Mouse (Mus musculus) hindbrain, postnatal 0 days (tissue): ENCODE measurements around the gene Xrcc4. TPM values are rescaled to one million over a fixed set of nuclear protein-coding genes. Genes with fewer than 3 reads are reported as not detected.

ENCODE experiments used
- ATAC-seq: fragments of 200-750 bp; cut with Nextera tagmentation; 2 replicates; pipeline ENCODE4 v1.8.0; 2017; ENCODE audit warnings: mild to moderate bottlenecking, moderate TSS enrichment, moderate library complexity
- DNase-seq: peaks from one replicate; pipeline ENCODE4 v3.0.0-alpha.2; 2015; ENCODE audit warnings: low spot score
- H3K27ac ChIP-seq: fragments of 300-500 bp; sonication (generic); 2 replicates; pipeline ENCODE4 v1.5.1; 2014; ENCODE audit warnings: mild to moderate bottlenecking
- H3K27me3 ChIP-seq: fragments of 300-500 bp; sonication (generic); 2 replicates; pipeline ENCODE4 v1.6.1; 2014; ENCODE audit warnings: low read length, mixed read lengths; ENCODE audit not compliant: insufficient read depth
- H3K36me3 ChIP-seq: fragments of 300-500 bp; sonication (generic); 2 replicates; pipeline ENCODE4 v1.6.1; 2014; ENCODE audit warnings: low read length, mixed read lengths; ENCODE audit not compliant: insufficient read depth
- H3K4me1 ChIP-seq: fragments of 300-500 bp; sonication (generic); 2 replicates; pipeline ENCODE4 v1.6.1; 2014; ENCODE audit warnings: antibody characterized with exemption, low read length, mixed read lengths; ENCODE audit not compliant: insufficient read depth
- H3K4me2 ChIP-seq: fragments of 300-500 bp; sonication (generic); 2 replicates; pipeline ENCODE4 v1.6.1; 2014; ENCODE audit warnings: low read depth, mild to moderate bottlenecking, low read length, moderate library complexity, mixed read lengths
- H3K4me3 ChIP-seq: fragments of 300-500 bp; sonication (generic); 2 replicates; pipeline ENCODE4 v1.5.1; 2014; ENCODE audit warnings: low read length
- H3K9ac ChIP-seq: fragments of 300-500 bp; sonication (generic); replicated peaks from 2 replicates; pipeline ENCODE4 v1.6.1; 2014; ENCODE audit warnings: mild to moderate bottlenecking, low read length, moderate library complexity, mixed read lengths
- H3K9me3 ChIP-seq: fragments of 300-500 bp; sonication (generic); 2 replicates; pipeline ENCODE4 v1.6.1; 2016; ENCODE audit warnings: low read length, mixed read lengths
- CTCF ChIP-seq: IDR thresholded peaks from 2 replicates; pipeline ENCODE4 v1.5.1; 2016; ENCODE audit warnings: antibody characterized with exemption, control low read depth, low read depth
- WGBS: fragments of 180-500 bp; shearing (Covaris S2); extraction: QIAGEN DNeasy Blood & Tissue Kit; methylation state at CpG from one replicate; pipeline ENCODE4 v1.1.7; 2014; 5-methylcytosine and 5-hydroxymethylcytosine counted together
- polyA plus RNA-seq: library from polyadenylated mRNA; unstranded; fragments of >200 nt; fragmentation: Nextera tagmentation; extraction: Ambion mirVana; gene quantifications from 2 replicates; pipeline ENCODE4 v1.2.1, GENCODE M21; 2015
- total RNA-seq: library from RNA; depleted of rRNA; stranded (reverse); fragments of >200 nt; gene quantifications from 2 replicates; pipeline ENCODE4 v1.2.3, GENCODE M21; 2014

Xrcc4 gene
- total and polyA plus RNA-seq, 2 experiments from 2014 or later, result 6.4 to 17.4 TPM

DNA sequence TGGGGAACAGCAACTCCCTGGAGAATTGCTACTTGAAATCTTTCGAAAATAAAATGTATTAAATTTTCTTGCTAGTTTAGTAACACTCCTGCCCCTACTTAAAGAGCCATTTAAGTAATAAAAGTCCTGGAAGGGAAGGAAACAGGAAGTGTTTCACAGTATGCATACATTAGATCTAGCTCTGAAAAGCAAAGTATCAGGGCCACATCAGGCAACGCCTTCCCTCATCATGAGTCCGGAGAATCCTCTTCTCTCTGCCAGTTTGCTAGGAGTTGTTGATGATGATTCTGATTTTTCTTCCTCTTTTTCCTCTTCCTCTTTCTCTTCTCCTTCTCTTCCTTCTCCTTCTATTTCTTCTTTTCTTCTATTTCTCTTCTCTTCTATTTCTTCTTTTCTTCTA, 250.8 kb downstream of the Xrcc4 start:
- 88% methylated on average over 3 of the region's 3 CpGs for WGBS
- no peaks in the 10 kb centered on the region for H3K9me3 ChIP-seq
- H3K27me3 ChIP-seq, result no peaks in the 10 kb centered on the region
- no peak overlapping the region for H3K27ac ChIP-seq
- no peaks in the 10 kb centered on the region for H3K4me1 ChIP-seq
- no peak for TF ChIP-seq CTCF
- no peak overlapping the region for H3K4me3 ChIP-seq
- no peak for DNase-seq
- H3K9ac ChIP-seq, result no peak overlapping the region
- H3K4me2 ChIP-seq, result no peak overlapping the region
- ATAC-seq, result no peak
- H3K36me3 ChIP-seq, result no peaks in the 10 kb centered on the region

GRCm38 (mm10) chr13:89834485-89834884, 254.9 kb downstream of the Xrcc4 start:
- no peak for TF ChIP-seq CTCF
- no peaks in the 10 kb centered on the region for H3K4me1 ChIP-seq
- H3K9ac ChIP-seq, result no peak overlapping the region
- H3K36me3 ChIP-seq, result no peaks in the 10 kb centered on the region
- H3K4me3 ChIP-seq, result no peak overlapping the region
- H3K4me2 ChIP-seq, result no peak overlapping the region
- no peaks in the 10 kb centered on the region for H3K27me3 ChIP-seq
- no peaks in the 10 kb centered on the region for H3K9me3 ChIP-seq
- WGBS, result 85% methylated on average over 3 of the region's 3 CpGs
- DNase-seq, result no peak
- ATAC-seq, result no peak
- H3K27ac ChIP-seq, result no peak overlapping the region

- Histone ChIP-seq H3K4me3 (no peak overlapping the region), H3K27ac (no peak overlapping the region), H3K9me3 (no peaks in the 10 kb centered on the region), H3K4me2 (no peak overlapping the region), H3K9ac (no peak overlapping the region), H3K36me3 (no peaks in the 10 kb centered on the region), H3K27me3 (no peaks in the 10 kb centered on the region), H3K4me1 (no peaks in the 10 kb centered on the region)
- ATAC-seq, result no peak
- no peak for TF ChIP-seq CTCF
- 77% methylated on average over 2 of the region's 2 CpGs for WGBS
- DNase-seq, result no peak
These were observed 256.2 kb downstream of the Xrcc4 start for GRCm38 (mm10) chr13:89833053-89833670.

DNA sequence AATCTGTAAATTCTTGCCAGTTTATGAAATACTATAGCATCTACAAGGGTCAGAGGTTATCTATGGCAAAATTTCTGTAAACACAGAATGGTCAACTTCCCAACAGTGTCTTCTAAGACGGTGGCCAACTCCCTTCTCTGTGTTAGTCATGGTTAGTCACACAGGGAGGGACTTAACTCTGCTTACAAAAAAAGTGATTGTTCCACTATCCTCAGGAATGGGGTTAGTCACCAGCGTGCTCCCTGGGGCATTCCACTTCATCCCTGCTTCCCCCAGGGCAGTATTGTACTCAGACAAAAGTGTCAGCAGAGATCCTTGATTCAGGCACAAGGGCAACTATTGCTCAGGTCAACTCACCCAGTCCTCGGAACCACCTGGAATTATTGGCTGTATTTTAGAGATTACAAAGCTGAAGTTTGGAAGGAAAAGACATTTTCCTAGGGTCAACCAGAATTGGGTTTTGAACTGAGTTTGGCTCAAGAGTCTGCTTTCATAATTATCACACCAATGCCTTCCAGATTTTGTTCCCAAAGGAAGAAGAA, 260.9 kb downstream of the Xrcc4 start:
- H3K36me3 ChIP-seq, result no peaks in the 10 kb centered on the region
- no peak for TF ChIP-seq CTCF
- no peak overlapping the region for H3K27ac ChIP-seq

DNA sequence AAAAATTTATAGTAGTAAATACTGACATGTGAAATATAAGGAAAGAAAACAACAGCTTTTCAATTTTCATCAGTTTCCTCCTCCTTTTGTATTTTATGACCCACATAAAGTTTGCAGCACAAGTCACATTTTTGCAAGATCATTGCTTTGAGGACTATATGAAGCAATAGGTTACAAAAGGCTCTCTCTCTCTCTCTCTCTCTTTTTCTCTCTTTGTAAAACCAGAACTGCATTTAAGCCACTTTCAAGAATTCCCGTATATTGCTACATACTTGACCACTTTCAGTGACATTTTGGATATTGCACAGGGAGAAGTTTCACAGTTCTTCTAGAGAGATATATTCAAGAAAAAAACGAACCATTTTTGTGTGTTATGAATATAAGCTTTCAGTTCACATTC, 261.6 kb downstream of the Xrcc4 start:
- Histone ChIP-seq H3K9ac (no peak overlapping the region), H3K9me3 (no peaks in the 10 kb centered on the region), H3K27ac (no peak overlapping the region), H3K36me3 (no peaks in the 10 kb centered on the region), H3K4me1 (no peaks in the 10 kb centered on the region), H3K27me3 (no peaks in the 10 kb centered on the region), H3K4me3 (no peak overlapping the region), H3K4me2 (no peak overlapping the region)
- ATAC-seq, result no peak
- DNase-seq, result no peak
- WGBS, result 84% methylated on average over 2 of the region's 2 CpGs
- no peak for TF ChIP-seq CTCF

More for the DNA sequence above, 260.9 kb downstream of the Xrcc4 start:
- WGBS, result 17% methylated on average over 3 of the region's 3 CpGs
- ATAC-seq (no peak), DNase-seq (no peak)
- Histone ChIP-seq H3K4me3 (no peak overlapping the region), H3K27me3 (no peaks in the 10 kb centered on the region), H3K9ac (no peak overlapping the region), H3K9me3 (no peaks in the 10 kb centered on the region), H3K4me1 (no peaks in the 10 kb centered on the region), H3K4me2 (no peak overlapping the region)

DNA sequence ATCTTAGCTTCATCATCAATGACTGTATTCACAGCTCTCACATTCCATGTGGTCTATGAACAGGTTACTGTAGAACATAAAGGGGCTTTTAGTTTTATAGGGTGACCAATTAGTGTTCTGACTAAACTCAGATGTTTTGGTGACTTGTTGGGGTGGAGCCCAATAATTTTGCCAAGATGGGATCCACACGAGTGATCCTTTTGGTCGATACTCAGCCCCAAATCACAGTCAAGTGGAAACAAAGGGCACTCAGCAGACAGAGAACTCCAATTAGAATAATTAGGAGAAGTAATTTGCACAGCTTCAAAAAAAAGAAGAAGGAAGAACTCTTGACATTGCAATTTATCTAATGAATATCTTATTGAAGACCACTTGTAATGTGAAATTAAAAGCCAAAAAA, 274.9 kb downstream of the Xrcc4 start:
- no peak overlapping the region for H3K9ac ChIP-seq
- H3K4me1 ChIP-seq, result no peaks in the 10 kb centered on the region
- no peak overlapping the region for H3K27ac ChIP-seq
- no peaks in the 10 kb centered on the region for H3K9me3 ChIP-seq
- ATAC-seq, result no peak
- no peaks in the 10 kb centered on the region for H3K27me3 ChIP-seq
- no peak overlapping the region for H3K4me3 ChIP-seq
- no peaks in the 10 kb centered on the region for H3K36me3 ChIP-seq
- WGBS, result 62% methylated on average over 2 of the region's 2 CpGs
- no peak for DNase-seq
- no peak overlapping the region for H3K4me2 ChIP-seq
- no peak for TF ChIP-seq CTCF

- no peak overlapping the region for H3K4me3 ChIP-seq
- no peak overlapping the region for H3K9ac ChIP-seq
- no peaks in the 10 kb centered on the region for H3K27me3 ChIP-seq
- 92% methylated on average over 2 of the region's 2 CpGs for WGBS
- no peaks in the 10 kb centered on the region for H3K4me1 ChIP-seq
- DNase-seq, result no peak
- H3K36me3 ChIP-seq, result no peaks in the 10 kb centered on the region
- no peaks in the 10 kb centered on the region for H3K9me3 ChIP-seq
- no peak for TF ChIP-seq CTCF
- no peak overlapping the region for H3K4me2 ChIP-seq
- H3K27ac ChIP-seq, result no peak overlapping the region
- ATAC-seq, result no peak
These were observed 277.2 kb downstream of the Xrcc4 start for GRCm38 (mm10) chr13:89812169-89812568.
